Comparison of ENCODE assay signal across 9 mouse cellular contexts in the genomic region with DNA sequence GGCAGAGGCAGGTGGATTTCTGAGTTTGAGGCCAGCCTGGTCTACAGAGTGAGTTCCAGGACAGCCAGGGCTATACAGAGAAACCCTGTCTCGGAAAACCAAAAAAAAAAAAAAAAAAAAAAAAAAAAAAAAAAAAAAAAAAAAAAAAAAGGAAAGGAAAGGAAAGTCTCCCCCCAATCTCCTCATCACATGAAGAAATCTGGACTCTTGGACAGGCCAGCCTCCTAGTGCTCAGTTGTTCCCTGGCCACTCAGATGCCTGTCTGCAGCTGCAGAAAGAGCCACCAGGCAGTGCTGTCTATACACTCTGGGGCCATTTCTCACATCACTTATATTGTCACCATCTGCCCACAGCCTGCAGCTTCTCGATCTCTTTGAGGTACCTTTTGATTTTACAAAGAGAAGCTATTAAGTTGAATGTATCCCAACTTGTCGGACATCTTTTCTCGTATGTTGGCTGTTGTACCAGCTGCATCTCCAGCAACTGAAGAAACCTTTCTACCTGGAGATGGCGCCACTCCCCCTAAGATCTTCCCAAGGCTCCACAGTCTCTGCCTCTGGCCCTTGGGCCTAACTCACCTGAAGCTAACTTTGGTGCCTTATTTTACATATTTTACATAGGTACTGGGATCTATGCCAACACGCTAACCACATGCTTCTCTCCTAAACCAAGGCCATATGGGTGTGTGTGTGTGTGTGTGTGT. TPM values are rescaled to one million over a fixed set of nuclear protein-coding genes. Genes with fewer than 3 reads are reported as not detected.
DNase-seq lines count a peak whose midpoint lies in the region; ATAC-seq lines count a peak whose summit lies in the region.
"Had no signal": no experiment of that assay in that cellular context is flagged by ENCODE, and none has a peak within 500 bp of the region (broad histone marks: within the 10 kb centered on the region; RNA-seq: fewer than 3 reads in every experiment).

No protein-coding gene starts in this region.

- peak; percentile 45 for DNase-seq in kidney, adult 18-20 months
- peak; percentile 41 for DNase-seq in R1 (ENCODE audit: low read depth, low spot score)
- DNase-seq in layer of hippocampus, postnatal 10 days (ENCODE audit: low spot score in 2 of 2): no peak
- DNase-seq in frontal cortex, postnatal 25 days (ENCODE audit: low spot score in 2 of 2): no peak

- H3K27me3 ChIP-seq in kidney, embryonic 15.5 days: no peaks in the 10 kb centered on the region
- H3K27me3 ChIP-seq: lung, embryonic 15.5 days had no signal

- no peaks in the 10 kb centered on the region for H3K4me1 ChIP-seq in kidney, embryonic 15.5 days
- H3K4me1 ChIP-seq: lung, embryonic 15.5 days had no signal

- no peak overlapping the region for H3K27ac ChIP-seq in kidney, embryonic 15.5 days
- H3K27ac ChIP-seq: lung, embryonic 15.5 days had no signal

- H3K36me3 ChIP-seq in kidney, embryonic 15.5 days: no peaks in the 10 kb centered on the region
- H3K36me3 ChIP-seq: lung, embryonic 15.5 days had no signal

- no peak overlapping the region for H3K9ac ChIP-seq in kidney, embryonic 15.5 days
- H3K9ac ChIP-seq: lung, embryonic 15.5 days had no signal

- no peaks in the 10 kb centered on the region for H3K9me3 ChIP-seq in kidney, embryonic 15.5 days (replicated peaks)
- H3K9me3 ChIP-seq: lung, embryonic 15.5 days had no signal

- WGBS in kidney, embryonic 15.5 days: 73% methylated on average over 6 of the region's 6 CpGs

- H3K4me3 ChIP-seq in kidney, embryonic 15.5 days (replicated peaks): no peak overlapping the region
- H3K4me3 ChIP-seq: lung, embryonic 15.5 days had no signal

- H3K4me2 ChIP-seq in kidney, embryonic 15.5 days: no peak overlapping the region
- H3K4me2 ChIP-seq: lung, embryonic 15.5 days had no signal

- no peak for ATAC-seq in kidney, embryonic 15.5 days (replicated peaks; ENCODE audit: low FRiP score)
- peak; percentile 39 for ATAC-seq in CD4-positive, CD25-positive, alpha-beta regulatory T cell, adult 4 months
- peak; percentile 32 to 58; a peak in 1 of 4 replicates for ATAC-seq in hematopoietic stem cell, adult 5-6 weeks (replicated peaks in 1 of 2; ENCODE audit: insufficient read depth in 1 of 2, low FRiP score in 2 of 2, low TSS enrichment in 1 of 2, low read depth in 1 of 2, poor library complexity in 2 of 2, severe bottlenecking in 2 of 2)
- 0 out of 2 replicates have a peak, but pooled peaks have one; percentile 55 for ATAC-seq in megakaryocyte-erythroid progenitor cell, adult 5-6 weeks (replicated peaks; ENCODE audit: low FRiP score, low TSS enrichment, poor library complexity, severe bottlenecking)

RNA-seq across cellular contexts. Expression of a gene that starts 18.6 kb away (rescaled TPM):
- 9.7 and 11.3 TPM in 2 replicates for polyA plus RNA-seq in kidney, embryonic 15.5 days (2015; fragmentation: Nextera tagmentation; extraction: Ambion mirVana)
- 1 to 10 TPM; 2.0 to 2.6 TPM for polyA plus RNA-seq in CD4-positive, CD25-positive, alpha-beta regulatory T cell, adult 4 months (2017; shearing (Covaris generic))
- 6.0 and 8.5 TPM in 2 replicates for total RNA-seq in hematopoietic stem cell, adult 5-6 weeks (2017)
- total RNA-seq in megakaryocyte-erythroid progenitor cell, adult 5-6 weeks (2014; fragmentation: Nextera tagmentation): 1.6 and 2.4 TPM in 2 replicates
- total RNA-seq in megakaryocyte-erythroid progenitor cell, adult 5-6 weeks (2017): 0.76 and 3.1 TPM in 2 replicates
- 10 to 100 TPM; 60.6 to 63.2 TPM for total RNA-seq in layer of hippocampus, postnatal 10 days (2021)

Comparison
In these comparisons a context has a peak if more than half of its experiments do, and no peak if none do; other contexts are left out.
1. DNase-seq: peak in kidney, adult 18-20 months (single experiment) and R1 (single experiment); none in layer of hippocampus, postnatal 10 days (0 of 2) and frontal cortex, postnatal 25 days (0 of 2).